Mouse (Mus musculus) left cerebral cortex, adult 9 months (tissue): ENCODE measurements around the gene Tdrd1.

ENCODE experiments used
- DNase-seq, 2 experiments: peaks; one replicate each; pipeline ENCODE4 v3.0.0; 2022; ENCODE audit warnings: low spot score in 2 of 2

Gene Tdrd1

GRCm38 (mm10) chr19:56910561-56910960 is 84.6 kb downstream of the Tdrd1 start:
- DNase-seq = no peak

GRCm38 (mm10) chr19:56913761-56914160 is 87.8 kb downstream of the Tdrd1 start:
- no peak for DNase-seq

GRCm38 (mm10) chr19:56914658-56915057 is 88.6 kb downstream of the Tdrd1 start:
- DNase-seq = no peak

GRCm38 (mm10) chr19:56915084-56915483 is 89.1 kb downstream of the Tdrd1 start:
- DNase-seq = no peak
